Mouse (Mus musculus): ENCODE data around the gene Tkt.

The Tkt gene

DNA sequence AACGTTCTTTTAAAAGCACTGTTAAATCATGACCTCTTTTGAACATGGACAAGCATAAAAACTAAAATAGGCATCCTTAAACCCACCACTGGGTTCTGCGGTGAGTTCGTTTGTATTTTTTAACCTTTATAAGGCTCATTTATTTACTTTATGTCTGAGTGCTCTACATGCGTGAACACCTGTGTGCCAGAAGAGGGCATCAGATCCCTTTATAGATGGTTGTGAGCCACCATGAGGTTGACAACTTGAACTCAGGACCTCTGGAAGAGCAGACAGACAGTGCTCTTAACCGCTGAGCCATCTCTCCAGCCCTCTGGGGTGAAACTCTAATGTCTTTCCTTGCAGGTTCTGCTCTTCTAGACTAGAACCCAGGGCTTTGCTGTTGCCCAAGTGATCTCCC, 37.2 kb downstream of the Tkt start:
- no peak for DNase-seq (ENCODE audit: low spot score)

DNA sequence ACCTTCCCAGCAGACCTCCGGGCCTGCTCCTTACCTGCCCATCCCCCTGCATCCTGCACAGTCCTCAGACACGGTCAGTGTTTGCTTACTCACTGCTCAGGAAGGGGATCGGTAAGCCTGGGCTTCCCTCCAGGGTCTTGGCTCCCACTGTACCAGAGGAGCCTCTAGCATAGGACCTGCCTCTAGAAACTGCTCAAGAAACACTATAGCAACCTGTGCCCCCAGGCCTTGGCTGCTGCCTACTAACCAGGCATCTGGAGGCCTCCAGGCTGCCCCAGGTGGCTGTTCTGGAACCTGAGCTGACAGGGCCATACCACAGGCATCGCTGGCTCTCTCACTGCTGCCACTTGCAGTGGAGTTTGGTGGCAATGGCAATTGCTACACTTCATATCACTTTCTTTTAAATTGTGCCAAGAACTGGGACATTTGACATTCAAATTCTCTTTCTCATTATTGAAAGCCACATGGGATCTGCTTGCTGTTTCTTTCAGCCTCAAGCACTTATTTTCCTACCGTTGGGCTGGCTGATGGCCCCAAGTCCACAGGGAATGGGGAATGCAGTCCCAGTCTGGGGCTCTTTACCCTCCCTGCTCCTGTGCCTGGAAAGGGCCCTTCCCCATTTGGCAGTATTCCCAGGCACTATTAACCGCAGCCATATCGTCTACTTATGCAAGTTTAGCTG, 38.8 kb downstream of the Tkt start:
- DNase-seq (ENCODE audit: low spot score), result no peak

GRCm38 (mm10) chr14:30590041-30590645, 42.0 kb downstream of the Tkt start:
- no peak for DNase-seq (ENCODE audit: low spot score)

- DNase-seq (ENCODE audit: low spot score), result no peak
These were observed 42.8 kb downstream of the Tkt start for GRCm38 (mm10) chr14:30590918-30591317.

DNA sequence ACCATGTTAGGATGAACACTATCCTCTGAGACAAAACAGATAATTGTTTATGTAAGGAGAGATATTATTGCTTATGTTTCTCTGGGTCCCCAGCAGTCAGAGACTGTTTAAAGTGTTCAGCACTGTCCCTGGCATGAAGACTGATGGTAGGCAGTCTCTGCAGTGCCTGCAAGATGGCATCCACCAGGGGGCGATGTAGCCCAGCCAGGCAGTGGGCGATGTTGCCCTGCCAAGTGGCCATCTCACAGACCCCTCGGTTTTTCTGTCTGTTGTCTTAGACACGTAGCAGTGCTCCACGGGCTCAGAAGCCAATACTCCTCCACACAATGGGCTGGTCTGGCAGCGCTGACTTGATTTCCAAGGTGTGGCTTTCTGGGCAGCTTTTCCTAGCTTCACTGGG, 43.3 kb downstream of the Tkt start:
- DNase-seq (ENCODE audit: low spot score), result peak; percentile 62

DNA sequence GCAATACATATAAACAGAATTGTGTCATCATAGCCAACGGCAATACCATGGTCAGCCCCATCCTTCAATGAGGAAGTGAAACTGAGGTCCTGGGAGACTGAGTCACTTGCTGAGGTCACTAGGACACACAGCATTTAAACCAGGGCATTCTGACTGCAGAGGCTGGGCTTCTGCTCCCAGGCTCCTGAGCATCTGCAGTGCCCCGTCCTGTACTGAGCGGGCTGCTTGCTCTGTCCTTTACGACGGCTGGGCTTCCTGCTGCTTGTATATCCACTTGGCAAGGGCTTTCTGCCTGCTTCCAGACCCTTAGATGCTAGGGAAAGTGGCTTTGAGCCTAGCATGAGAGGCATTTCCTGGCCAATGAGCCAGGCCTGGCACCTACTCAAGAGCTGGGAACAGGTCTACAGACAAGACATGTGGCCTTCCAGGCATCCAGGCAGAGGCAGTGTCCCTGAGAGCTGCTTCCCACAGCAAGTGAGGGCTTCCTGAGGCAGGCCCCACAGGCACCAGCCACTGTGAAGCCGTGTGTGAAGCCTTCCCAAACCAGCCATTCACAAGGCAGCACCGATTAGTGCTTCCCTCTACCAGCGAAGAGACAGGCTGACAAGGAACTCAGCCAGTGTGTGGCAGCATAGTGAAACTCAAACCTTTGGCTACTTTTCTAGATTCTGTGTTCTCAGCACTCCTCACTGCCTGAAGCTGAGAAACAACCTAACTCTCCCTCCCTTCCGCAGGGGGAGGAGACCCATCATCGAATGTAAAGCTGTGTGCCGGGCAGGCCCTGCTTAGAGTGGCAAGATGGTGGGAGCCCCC, 45.3 kb downstream of the Tkt start:
- no peak for DNase-seq (ENCODE audit: low spot score)

- DNase-seq (ENCODE audit: low spot score), result no peak
These were observed 46.0 kb downstream of the Tkt start for GRCm38 (mm10) chr14:30594092-30594695.

DNA sequence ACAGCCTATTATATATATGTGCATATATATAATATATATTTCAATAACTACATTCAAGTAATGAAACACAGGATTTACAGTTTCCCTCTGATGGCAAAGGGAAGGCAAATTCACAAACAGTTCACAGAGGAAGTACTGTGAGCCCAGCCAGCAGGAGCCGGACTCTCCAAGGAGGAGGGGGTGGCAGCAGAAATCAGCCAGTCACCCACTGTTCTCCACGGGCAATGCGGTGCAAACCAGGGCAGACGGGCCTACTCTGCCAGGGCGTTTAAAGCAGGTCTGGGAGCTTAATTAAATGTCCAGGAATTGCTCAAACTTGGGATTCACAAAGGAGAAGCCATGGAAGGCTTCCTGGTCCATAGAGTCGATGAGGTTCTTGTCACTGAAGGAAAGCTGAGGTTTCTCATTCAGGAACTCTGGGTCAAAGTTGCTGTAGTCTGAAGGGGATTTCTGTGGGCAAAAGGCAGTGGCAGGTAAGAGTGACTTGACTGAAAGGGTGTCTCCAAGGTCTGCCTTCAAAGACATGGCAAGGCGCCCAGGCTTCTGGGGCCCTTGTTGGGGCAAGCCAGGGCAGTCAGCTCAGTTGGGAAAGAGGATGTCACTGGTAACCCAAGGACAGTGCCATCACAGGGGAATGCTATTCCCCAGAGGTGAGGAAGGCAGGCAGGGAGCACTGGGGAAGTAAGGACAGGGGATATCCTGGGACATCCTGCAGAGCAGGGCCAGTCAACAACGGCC, 47.6 kb downstream of the Tkt start:
- no peak for DNase-seq (ENCODE audit: low spot score)

GRCm38 (mm10) chr14:30596407-30596806, 48.2 kb downstream of the Tkt start:
- no peak for DNase-seq (ENCODE audit: low spot score)

GRCm38 (mm10) chr14:30597142-30597541, 49.0 kb downstream of the Tkt start:
- DNase-seq (ENCODE audit: low spot score), result no peak

GRCm38 (mm10) chr14:30606817-30607216, 58.7 kb downstream of the Tkt start:
- no peak for DNase-seq (ENCODE audit: low spot score)

GRCm38 (mm10) chr14:30607696-30608095, 59.5 kb downstream of the Tkt start:
- DNase-seq (ENCODE audit: low spot score), result no peak

- no peak for DNase-seq (ENCODE audit: low spot score)
These were observed 60.0 kb downstream of the Tkt start for GRCm38 (mm10) chr14:30608176-30608575.

GRCm38 (mm10) chr14:30609499-30609898, 61.3 kb downstream of the Tkt start:
- DNase-seq (ENCODE audit: low spot score), result no peak

GRCm38 (mm10) chr14:30610304-30610703, 62.1 kb downstream of the Tkt start:
- no peak for DNase-seq (ENCODE audit: low spot score)

DNA sequence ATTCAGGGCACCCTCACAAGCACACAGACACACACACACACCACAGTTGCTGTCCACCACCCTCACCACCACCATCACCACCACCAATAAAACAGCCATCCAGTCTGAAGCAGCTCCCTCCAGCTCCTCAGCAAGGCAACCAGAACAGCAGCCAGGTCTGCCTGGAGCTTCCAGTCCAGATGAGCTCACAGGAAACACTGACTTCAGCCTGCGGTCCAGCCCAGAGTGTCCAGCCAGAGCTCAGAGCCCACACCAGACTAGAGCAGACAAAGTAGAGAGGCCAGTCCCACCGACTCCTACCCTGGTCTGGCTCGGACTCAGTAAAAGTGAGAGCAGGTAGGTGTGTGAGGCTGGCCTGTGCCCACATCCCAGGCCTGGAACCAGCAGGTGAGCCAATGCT, 62.8 kb downstream of the Tkt start:
- no peak for DNase-seq (ENCODE audit: low spot score)

- peak; percentile 48 for DNase-seq (ENCODE audit: low spot score)
These were observed 64.4 kb downstream of the Tkt start for GRCm38 (mm10) chr14:30612523-30612922.

DNA sequence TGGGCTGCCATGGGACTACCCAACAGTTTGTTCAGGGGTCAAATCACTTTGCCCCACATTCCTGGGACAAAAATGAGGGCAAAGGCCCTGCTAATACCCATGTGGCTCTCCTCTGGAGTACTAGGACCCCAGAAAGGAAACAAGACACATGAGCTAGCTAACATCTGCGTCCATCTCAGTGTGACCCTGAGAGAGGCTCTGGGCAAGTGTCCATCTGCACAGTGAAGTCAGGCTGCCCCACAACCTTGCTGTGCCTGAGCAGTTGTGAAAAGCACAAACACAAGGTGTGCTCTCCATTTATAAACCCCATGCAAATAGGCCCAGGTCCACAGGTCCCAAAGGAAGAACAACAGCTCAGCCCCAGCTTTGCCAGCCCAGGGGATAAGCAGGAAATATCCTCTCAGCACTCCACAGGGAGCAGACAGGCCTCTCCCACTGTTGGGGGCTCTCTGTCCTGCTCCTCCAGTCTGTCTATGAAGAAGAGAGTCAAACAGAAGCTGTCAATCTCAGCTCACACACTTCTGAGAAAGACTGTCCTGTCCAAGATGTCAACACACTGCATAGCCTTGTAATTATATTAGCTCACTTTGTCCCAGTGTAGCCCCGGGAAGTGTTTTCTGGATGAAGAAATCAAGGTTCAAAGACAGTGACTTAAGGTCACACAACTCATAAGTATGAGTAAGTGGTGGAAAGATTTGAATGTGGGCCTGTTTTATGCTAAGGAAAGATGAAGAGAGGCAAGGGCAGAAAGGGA, 65.0 kb downstream of the Tkt start:
- peak; percentile 49 for DNase-seq (ENCODE audit: low spot score)

- DNase-seq (ENCODE audit: low spot score), result no peak
These were observed 68.6 kb downstream of the Tkt start for GRCm38 (mm10) chr14:30616751-30617150.

- DNase-seq (ENCODE audit: low spot score), result no peak
These were observed 70.7 kb downstream of the Tkt start for GRCm38 (mm10) chr14:30618746-30619275.

GRCm38 (mm10) chr14:30619982-30620578, 71.9 kb downstream of the Tkt start:
- no peak for DNase-seq (ENCODE audit: low spot score)

All from ovary, adult 18-20 months (tissue).